22 mouse cellular contexts compared by ENCODE assay signal in the genomic region with DNA sequence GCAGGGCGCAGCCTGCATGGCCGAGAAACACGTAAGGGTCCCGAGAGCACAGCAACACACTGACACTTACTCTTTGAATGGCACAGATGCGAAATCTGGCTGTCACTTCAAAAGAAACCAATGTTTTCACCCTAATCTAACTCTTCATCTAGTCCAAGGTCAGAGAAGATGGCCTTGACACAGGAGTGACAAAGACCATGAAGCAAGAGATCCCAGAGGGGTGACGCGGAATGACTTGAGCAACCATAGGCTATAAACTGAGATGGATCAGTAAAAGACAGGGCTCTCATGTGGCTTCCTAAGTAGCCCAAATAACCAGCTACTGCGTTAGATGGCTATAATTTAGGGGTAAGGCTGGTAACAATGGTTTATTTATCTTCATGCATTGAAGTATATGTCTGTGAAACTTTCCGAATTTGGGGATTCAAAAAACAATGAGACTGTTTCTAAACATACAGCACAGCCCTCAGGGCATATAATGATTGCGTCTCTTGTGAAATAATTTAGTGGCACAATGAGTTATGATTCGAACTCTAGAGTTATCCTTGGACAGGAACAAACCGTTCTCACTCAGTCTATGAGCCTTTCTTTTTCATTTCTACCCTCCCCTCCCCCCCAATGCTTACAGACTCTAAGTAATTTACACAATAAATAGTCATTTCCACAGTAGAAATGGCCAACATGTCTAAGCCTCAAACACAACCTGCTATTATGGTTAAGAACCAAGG.
DNase-seq lines count a peak whose midpoint lies in the region; ATAC-seq lines count a peak whose summit lies in the region.
"Had no signal": no experiment of that assay in that cellular context is flagged by ENCODE, and none has a peak within 500 bp of the region (broad histone marks: within the 10 kb centered on the region; RNA-seq: fewer than 3 reads in every experiment).

No protein-coding gene starts in this region.

- no peak for ATAC-seq in megakaryocyte, adult 5-6 weeks (ENCODE audit: poor library complexity, severe bottlenecking)
- ATAC-seq in monocyte, adult 5-6 weeks (replicated peaks; ENCODE audit: insufficient number of reproducible peaks, low FRiP score, low TSS enrichment, poor library complexity, severe bottlenecking): no peak
- ATAC-seq: forebrain, embryonic 14.5 days; forebrain, postnatal 0 days; hindbrain, postnatal 0 days; inflammation-experienced regulatory T-cells, adult 6 months; intestine, embryonic 16.5 days; Patski had no signal

- DNase-seq in adrenal gland, adult (ENCODE audit: inconsistent age in 2 of 2, low spot score in 1 of 2): peak; percentile 73 to 85
- DNase-seq in adrenal gland, postnatal 4 days (ENCODE audit: low spot score in 2 of 2): no peak
- peak; percentile 15 for DNase-seq in NIH3T3 (ENCODE audit: low read depth)
- DNase-seq in adrenal gland, postnatal 14 days: peak; percentile 66
- DNase-seq in fat pad, adult 2 months (ENCODE audit: extremely low read depth, low read depth, low spot score): peak; percentile 68
- DNase-seq in frontal cortex, adult 2 months (ENCODE audit: extremely low spot score in 1 of 2, low spot score in 1 of 2): no peak
- DNase-seq: cerebellum, adult 18-20 months; cerebellum, adult 9-10 months; cerebellum, postnatal 14 days; forebrain, postnatal 0 days; gastrocnemius, postnatal 25 days; heart, adult 2 months; heart, postnatal 14 days; heart, postnatal 4 days; kidney, adult 18-20 months had no signal

Comparison
In these comparisons a context has a peak if more than half of its experiments do, and no peak if none do; other contexts are left out.
1. DNase-seq: peak in adrenal gland, adult (2 of 2), NIH3T3 (single experiment), adrenal gland, postnatal 14 days (single experiment) and fat pad, adult 2 months (single experiment); none in adrenal gland, postnatal 4 days (0 of 2) and frontal cortex, adult 2 months (0 of 2).